Mouse (Mus musculus) testis, adult 2 months (tissue): ENCODE data around the gene Frat2. TPM values are rescaled to one million over a fixed set of nuclear protein-coding genes. Genes with fewer than 3 reads are reported as not detected.
"Not testable (repeated sequence)": the region's sequence is repeated elsewhere in the genome, so short reads cannot be mapped to it uniquely, and the experiment has no call there.

Source experiments
- H3K27ac ChIP-seq: fragments of 200-500 bp; 2 replicates; pipeline ENCODE4 v1.5.1; 2012; ENCODE audit warnings: low read depth, low read length; ENCODE audit not compliant: control insufficient read depth, insufficient read depth
- H3K27me3 ChIP-seq: fragments of 200-500 bp; 2 replicates; pipeline ENCODE4 v1.6.1; 2012; ENCODE audit warnings: mild to moderate bottlenecking, low read length, moderate library complexity; ENCODE audit not compliant: control insufficient read depth, insufficient read depth
- H3K36me3 ChIP-seq: fragments of 200-500 bp; 2 replicates; pipeline ENCODE4 v1.6.1; 2012; ENCODE audit warnings: mild to moderate bottlenecking, low read length; ENCODE audit not compliant: control insufficient read depth, insufficient read depth
- H3K4me1 ChIP-seq: fragments of 200-500 bp; 2 replicates; pipeline ENCODE4 v1.6.1; 2012; ENCODE audit warnings: low read length; ENCODE audit not compliant: control insufficient read depth, insufficient read depth
- H3K4me3 ChIP-seq: fragments of 200-500 bp; 2 replicates; pipeline ENCODE4 v1.5.1; 2012; ENCODE audit warnings: low read depth, mild to moderate bottlenecking, low read length, moderate library complexity, mixed read lengths; ENCODE audit not compliant: control insufficient read depth
- CTCF ChIP-seq: fragments of 200-500 bp; IDR thresholded peaks from 2 replicates; pipeline ENCODE4 v1.5.1; 2012; ENCODE audit warnings: low read depth, mild to moderate bottlenecking, inconsistent platforms, low read length, moderate library complexity; ENCODE audit not compliant: control insufficient read depth, insufficient read depth, insufficient replicate concordance
- POLR2A ChIP-seq: fragments of 200-500 bp; IDR thresholded peaks from 2 replicates; pipeline ENCODE4 v1.6.1; 2012; ENCODE audit warnings: low read depth, mild to moderate bottlenecking, inconsistent platforms, low read length, moderate library complexity; ENCODE audit not compliant: control insufficient read depth
- polyA plus RNA-seq: library from polyadenylated mRNA; depleted of rRNA; stranded (reverse); fragments of >200 nt; gene quantifications from 2 replicates; pipeline ENCODE4 v1.2.3, GENCODE M21; 2012

Frat2 gene
- polyA plus RNA-seq, 1 experiment = 47.7 TPM

GRCm38 (mm10) chr19:41850719-41851543 is 3.0 kb upstream of the Frat2 start:
- H3K4me3 ChIP-seq = no peak overlapping the region
- TF ChIP-seq CTCF (no peak), POLR2A (no peak)

DNA sequence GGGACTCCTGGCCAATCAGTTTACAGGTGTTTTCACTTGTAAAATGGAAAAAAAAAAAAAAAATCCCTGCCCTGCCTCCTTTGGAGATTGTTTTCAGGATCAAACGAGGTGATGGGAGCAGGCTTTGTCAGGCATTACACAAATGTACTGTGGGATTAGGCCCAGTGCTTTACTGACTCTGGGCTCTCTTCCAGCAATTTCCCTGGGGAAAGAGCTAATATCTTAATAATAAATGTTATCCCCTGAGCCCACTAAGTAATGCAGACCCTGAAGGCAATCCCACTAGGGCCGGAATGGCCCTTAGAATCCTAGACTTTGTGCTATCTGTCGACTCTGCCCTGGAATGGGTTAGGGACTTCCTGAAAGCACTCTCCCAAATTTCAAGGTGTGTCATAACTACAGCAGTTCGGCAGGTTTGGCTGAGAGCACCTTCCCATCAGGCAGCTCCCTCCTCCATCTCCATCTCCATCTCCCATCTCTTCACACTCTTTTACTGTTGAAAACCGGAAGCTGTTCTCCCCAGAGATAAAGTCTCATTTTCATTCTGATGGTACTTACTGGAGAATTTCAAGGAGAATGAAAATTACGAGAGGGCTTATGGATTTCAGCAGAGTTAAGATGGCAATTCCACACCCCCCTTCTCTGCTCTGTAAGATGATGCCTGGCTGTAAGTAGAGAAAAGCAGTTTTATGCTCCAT is 2.2 kb upstream of the Frat2 start:
- Histone ChIP-seq H3K27ac (no peak overlapping the region), H3K4me3 (peak overlapping the region; percentile 1; the same call in 1 of the 2 replicates), H3K27me3 (no peaks in the 10 kb centered on the region), H3K36me3 (no peaks in the 10 kb centered on the region; the same call in 1 of the 2 replicates), H3K4me1 (peaks cover 5% of the 10 kb centered on the region)
- TF ChIP-seq CTCF = no peak

More at GRCm38 (mm10) chr19:41850719-41851543, 3.0 kb upstream of the Frat2 start:
- peaks cover 5% of the 10 kb centered on the region for H3K4me1 ChIP-seq
- no peak overlapping the region for H3K27ac ChIP-seq
- H3K27me3 ChIP-seq = no peaks in the 10 kb centered on the region
- H3K36me3 ChIP-seq = no peaks in the 10 kb centered on the region; the same call in 1 of the 2 replicates

DNA sequence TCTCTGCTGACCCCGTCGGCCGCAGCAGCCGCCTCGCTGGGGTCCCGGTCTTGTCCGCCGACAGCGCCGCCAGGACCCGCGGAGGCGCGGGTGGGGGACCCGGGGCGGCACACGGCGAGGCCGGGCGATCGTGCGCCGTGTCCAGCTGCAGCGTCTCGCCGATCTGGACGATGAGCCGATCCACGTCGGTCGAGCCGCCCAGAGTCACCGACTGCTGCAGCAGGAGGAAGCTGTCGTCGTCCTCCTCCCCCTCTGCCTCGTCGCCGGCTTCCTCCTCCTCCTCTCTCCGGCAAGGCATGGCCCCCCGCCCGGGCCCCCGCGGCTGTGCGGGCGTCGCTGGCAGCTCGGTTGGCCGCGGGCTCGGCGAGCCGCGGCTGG is 329 bp downstream of the Frat2 start:
- not testable (repeated sequence) for H3K27me3 ChIP-seq, H3K4me1 ChIP-seq, H3K36me3 ChIP-seq
- H3K4me3 ChIP-seq = peak overlapping the region; percentile 93
- H3K27ac ChIP-seq = peak overlapping the region; percentile 90

GRCm38 (mm10) chr19:41847091-41847581 is 796 bp downstream of the Frat2 start:
- peak overlapping the region; percentile 90 for H3K27ac ChIP-seq

DNA sequence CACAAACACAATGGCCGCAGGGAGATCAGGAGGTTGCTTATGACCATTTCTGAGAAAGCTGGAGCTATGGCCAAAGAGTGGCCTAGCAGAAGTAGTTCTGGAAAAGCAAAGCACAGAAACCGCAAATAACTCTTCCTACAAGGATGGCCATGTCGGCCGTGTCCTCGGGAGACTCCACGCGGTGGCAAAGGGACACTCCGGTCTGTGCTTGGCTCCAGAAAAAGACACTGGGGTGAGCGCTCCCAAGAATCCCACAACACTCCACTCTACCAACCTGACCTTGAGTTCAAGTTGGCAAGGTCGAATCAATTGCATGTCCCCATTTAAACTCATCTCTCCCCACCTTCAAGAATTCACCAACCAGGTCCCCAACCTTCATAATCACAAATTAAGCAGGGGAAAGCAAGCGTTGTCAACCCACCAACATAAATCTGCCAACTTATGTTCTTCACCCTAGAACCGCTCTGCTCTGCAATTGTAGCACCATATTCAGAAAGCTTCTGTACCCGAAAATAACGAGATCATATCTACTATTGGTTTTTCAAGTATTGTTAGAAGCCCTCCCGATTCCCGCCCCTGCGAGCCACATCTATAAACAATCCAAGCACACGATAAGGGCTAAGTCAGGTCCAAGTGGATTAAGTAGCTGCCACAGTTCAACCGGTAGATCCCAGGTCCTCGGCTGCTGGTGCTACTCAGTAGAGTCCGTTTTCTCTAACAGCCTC is 1.4 kb downstream of the Frat2 start:
- Histone ChIP-seq H3K36me3 (no peaks in the 10 kb centered on the region; the same call in 1 of the 2 replicates), H3K27ac (peak overlapping the region; percentile 90)
- TF ChIP-seq POLR2A = no peak
- TF ChIP-seq CTCF = no peak

More at GRCm38 (mm10) chr19:41847091-41847581, 796 bp downstream of the Frat2 start:
- peak overlapping the region; percentile 93 for H3K4me3 ChIP-seq
- H3K4me1 ChIP-seq = peaks cover 5% of the 10 kb centered on the region
- no peaks in the 10 kb centered on the region; the same call in 1 of the 2 replicates for H3K36me3 ChIP-seq
- TF ChIP-seq POLR2A (peak; percentile 40; the same call in 1 of the 2 replicates), CTCF (no peak)
- H3K27me3 ChIP-seq = no peaks in the 10 kb centered on the region

GRCm38 (mm10) chr19:41844345-41844744 is 3.6 kb downstream of the Frat2 start:
- TF ChIP-seq CTCF = no peak
- no peak for TF ChIP-seq POLR2A
- H3K4me1 ChIP-seq = peaks cover 5% of the 10 kb centered on the region

More for the DNA sequence above, 1.4 kb downstream of the Frat2 start:
- peak overlapping the region; percentile 93 for H3K4me3 ChIP-seq
- H3K4me1 ChIP-seq = peaks cover 5% of the 10 kb centered on the region
- no peaks in the 10 kb centered on the region for H3K27me3 ChIP-seq

GRCm38 (mm10) chr19:41842706-41843105 is 5.2 kb downstream of the Frat2 start:
- no peaks in the 10 kb centered on the region; the same call in 1 of the 2 replicates for H3K36me3 ChIP-seq
- H3K27me3 ChIP-seq = no peaks in the 10 kb centered on the region
- H3K4me1 ChIP-seq = peaks cover 7% of the 10 kb centered on the region
- H3K27ac ChIP-seq = no peak overlapping the region
- no peak overlapping the region for H3K4me3 ChIP-seq
- TF ChIP-seq CTCF = no peak
- TF ChIP-seq POLR2A = no peak

More at GRCm38 (mm10) chr19:41844345-41844744, 3.6 kb downstream of the Frat2 start:
- H3K27me3 ChIP-seq = no peaks in the 10 kb centered on the region
- H3K27ac ChIP-seq = no peak overlapping the region
- H3K4me3 ChIP-seq = peak overlapping the region; percentile 4; the same call in 1 of the 2 replicates
- H3K36me3 ChIP-seq = no peaks in the 10 kb centered on the region; the same call in 1 of the 2 replicates
